Mouse (Mus musculus): ENCODE data around the gene Ercc8. TPM values are rescaled to one million over a fixed set of nuclear protein-coding genes. Genes with fewer than 3 reads are reported as not detected.

Gene Ercc8
- polyA plus RNA-seq, 1 experiment from 2014 or later = 6.2 TPM

GRCm38 (mm10) chr13:108159241-108159575 is 677 bp downstream of the Ercc8 start:
- ATAC-seq (ENCODE audit: insufficient read depth) = no peak
- Histone ChIP-seq H3K9ac (peak overlapping the region; percentile 67), H3K4me3 (replicated peaks) (peak overlapping the region; percentile 91), H3K4me1 (replicated peaks) (peaks cover 30% of the 10 kb centered on the region), H3K9me3 (replicated peaks) (no peaks in the 10 kb centered on the region), H3K4me2 (peak overlapping the region; percentile 91), H3K27me3 (no peaks in the 10 kb centered on the region), H3K36me3 (replicated peaks) (0 out of 2 replicates have a peak, but pooled peaks cover 5% of the 10 kb centered on the region), H3K27ac (replicated peaks) (peak overlapping the region; percentile 29; the same call in 1 of the 2 replicates)
- 3% methylated on average over 8 of the region's 8 CpGs for WGBS (ENCODE audit: insufficient replicate concordance)

GRCm38 (mm10) chr13:108159963-108160362 is 1.4 kb downstream of the Ercc8 start:
- peak overlapping the region; percentile 91 for H3K4me3 ChIP-seq (replicated peaks)
- no peak for ATAC-seq (ENCODE audit: insufficient read depth)
- H3K9ac ChIP-seq = no peak overlapping the region
- peaks cover 30% of the 10 kb centered on the region for H3K4me1 ChIP-seq (replicated peaks)
- no peak overlapping the region for H3K27ac ChIP-seq (replicated peaks)
- H3K4me2 ChIP-seq = peak overlapping the region; percentile 91
- 54% methylated on average over 7 of the region's 7 CpGs for WGBS (ENCODE audit: insufficient replicate concordance)
- H3K9me3 ChIP-seq (replicated peaks) = no peaks in the 10 kb centered on the region
- 0 out of 2 replicates have a peak, but pooled peaks cover 5% of the 10 kb centered on the region for H3K36me3 ChIP-seq (replicated peaks)
- H3K27me3 ChIP-seq = no peaks in the 10 kb centered on the region

- Histone ChIP-seq H3K27ac (replicated peaks) (no peak overlapping the region), H3K27me3 (no peaks in the 10 kb centered on the region), H3K9ac (no peak overlapping the region), H3K4me1 (replicated peaks) (peaks cover 17% of the 10 kb centered on the region), H3K9me3 (replicated peaks) (no peaks in the 10 kb centered on the region), H3K4me3 (replicated peaks) (no peak overlapping the region), H3K36me3 (replicated peaks) (0 out of 2 replicates have a peak, but pooled peaks cover 5% of the 10 kb centered on the region), H3K4me2 (no peak overlapping the region)
- no peak for ATAC-seq (ENCODE audit: insufficient read depth)
- WGBS (ENCODE audit: insufficient replicate concordance) = 85% methylated on average over 9 of the region's 9 CpGs
These were observed 5.4 kb downstream of the Ercc8 start for GRCm38 (mm10) chr13:108163912-108164311.

GRCm38 (mm10) chr13:108164621-108165020 is 6.1 kb downstream of the Ercc8 start:
- WGBS (ENCODE audit: insufficient replicate concordance) = 72% methylated on average over 3 of the region's 3 CpGs
- Histone ChIP-seq H3K27me3 (no peaks in the 10 kb centered on the region), H3K4me2 (no peak overlapping the region), H3K4me1 (replicated peaks) (peaks cover 10% of the 10 kb centered on the region), H3K27ac (replicated peaks) (no peak overlapping the region), H3K9me3 (replicated peaks) (no peaks in the 10 kb centered on the region), H3K36me3 (replicated peaks) (0 out of 2 replicates have a peak, but pooled peaks cover 5% of the 10 kb centered on the region), H3K9ac (no peak overlapping the region), H3K4me3 (replicated peaks) (no peak overlapping the region)
- no peak for ATAC-seq (ENCODE audit: insufficient read depth)

DNA sequence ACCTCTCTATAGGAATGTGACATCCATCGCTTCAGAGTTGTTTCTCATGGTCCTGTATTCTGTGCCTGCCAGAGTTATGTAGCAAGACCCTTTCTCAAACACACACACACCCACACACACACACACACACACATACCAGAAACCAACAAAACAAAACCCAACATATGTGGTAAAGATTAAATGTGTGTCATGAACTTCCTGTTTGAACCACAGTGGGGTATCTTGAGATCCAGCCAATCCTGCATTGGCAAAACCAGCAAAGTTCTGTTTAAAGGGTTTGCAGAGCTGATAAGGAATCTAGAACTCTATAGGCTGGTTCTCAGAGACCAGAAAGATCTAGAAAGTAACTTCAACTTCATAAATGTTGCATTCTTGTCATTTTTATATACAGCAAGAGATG is 11.5 kb downstream of the Ercc8 start:
- Histone ChIP-seq H3K27me3 (no peaks in the 10 kb centered on the region), H3K4me3 (replicated peaks) (no peak overlapping the region), H3K27ac (replicated peaks) (no peak overlapping the region), H3K9ac (no peak overlapping the region), H3K9me3 (replicated peaks) (no peaks in the 10 kb centered on the region), H3K36me3 (replicated peaks) (peaks cover 39% of the 10 kb centered on the region), H3K4me2 (no peak overlapping the region), H3K4me1 (replicated peaks) (no peaks in the 10 kb centered on the region)
- no peak for ATAC-seq (ENCODE audit: insufficient read depth)
- 91% methylated on average over 1 of the region's 1 CpGs for WGBS (ENCODE audit: insufficient replicate concordance)

DNA sequence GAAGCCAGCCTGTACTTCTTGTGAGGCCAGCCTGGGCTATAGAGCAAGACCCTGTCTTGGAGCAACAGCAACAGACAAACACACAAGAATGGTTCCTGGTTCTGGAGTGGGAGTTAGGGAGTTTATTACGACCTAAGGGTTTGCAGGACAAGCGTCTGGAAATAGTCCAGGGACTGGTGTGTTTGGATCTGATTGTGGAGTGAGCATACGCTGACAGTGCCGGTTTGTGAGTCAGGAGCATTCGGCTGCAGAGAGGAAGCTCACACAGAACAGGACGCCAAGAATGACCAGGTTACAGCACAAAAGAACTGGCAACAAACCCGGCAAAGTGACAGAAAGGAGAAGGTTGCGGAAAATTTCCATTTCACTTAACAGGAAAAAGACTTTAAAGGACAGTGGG is 12.0 kb downstream of the Ercc8 start:
- no peak for ATAC-seq (ENCODE audit: insufficient read depth)
- Histone ChIP-seq H3K4me2 (no peak overlapping the region), H3K9ac (no peak overlapping the region), H3K4me1 (replicated peaks) (no peaks in the 10 kb centered on the region), H3K9me3 (replicated peaks) (no peaks in the 10 kb centered on the region), H3K36me3 (replicated peaks) (peaks cover 39% of the 10 kb centered on the region), H3K27ac (replicated peaks) (no peak overlapping the region), H3K4me3 (replicated peaks) (no peak overlapping the region), H3K27me3 (no peaks in the 10 kb centered on the region)
- 69% methylated on average over 8 of the region's 8 CpGs for WGBS (ENCODE audit: insufficient replicate concordance)

DNA sequence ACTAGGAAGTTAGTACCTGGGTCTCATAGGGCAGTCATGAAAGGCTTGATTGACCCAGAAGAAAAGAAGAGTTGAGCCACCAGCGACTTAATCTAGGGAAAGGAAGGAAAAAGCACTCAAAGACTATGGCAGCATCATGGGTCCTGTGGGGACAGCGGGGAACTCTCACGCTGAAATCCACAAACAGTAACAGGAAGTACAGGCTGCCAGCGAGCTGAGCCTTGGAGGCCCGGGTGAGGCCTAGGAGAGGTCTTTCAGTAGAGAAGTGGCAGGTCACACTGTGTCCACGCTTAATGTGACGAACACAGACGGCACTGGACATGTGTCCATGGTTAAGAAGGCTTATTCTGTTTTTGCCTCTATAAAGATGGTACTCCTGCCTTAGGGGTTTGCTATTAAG is 21.1 kb downstream of the Ercc8 start:
- peaks cover 54% of the 10 kb centered on the region for H3K36me3 ChIP-seq (replicated peaks)
- ATAC-seq (ENCODE audit: insufficient read depth) = no peak
- no peaks in the 10 kb centered on the region for H3K27me3 ChIP-seq
- H3K4me3 ChIP-seq (replicated peaks) = no peak overlapping the region
- 41% methylated on average over 8 of the region's 8 CpGs for WGBS (ENCODE audit: insufficient replicate concordance)
- no peaks in the 10 kb centered on the region for H3K9me3 ChIP-seq (replicated peaks)
- no peak overlapping the region for H3K27ac ChIP-seq (replicated peaks)
- H3K4me2 ChIP-seq = no peak overlapping the region
- H3K9ac ChIP-seq = no peak overlapping the region
- H3K4me1 ChIP-seq (replicated peaks) = no peaks in the 10 kb centered on the region

GRCm38 (mm10) chr13:108180821-108181220 is 22.3 kb downstream of the Ercc8 start:
- Histone ChIP-seq H3K4me3 (replicated peaks) (no peak overlapping the region), H3K9me3 (replicated peaks) (no peaks in the 10 kb centered on the region), H3K27ac (replicated peaks) (no peak overlapping the region), H3K27me3 (no peaks in the 10 kb centered on the region), H3K36me3 (replicated peaks) (peaks cover 62% of the 10 kb centered on the region), H3K9ac (no peak overlapping the region), H3K4me2 (no peak overlapping the region), H3K4me1 (replicated peaks) (no peaks in the 10 kb centered on the region)
- no peak for ATAC-seq (ENCODE audit: insufficient read depth)
- 40% methylated on average over 5 of the region's 5 CpGs for WGBS (ENCODE audit: insufficient replicate concordance)

- Histone ChIP-seq H3K36me3 (replicated peaks) (peaks cover 57% of the 10 kb centered on the region), H3K4me1 (replicated peaks) (no peaks in the 10 kb centered on the region), H3K9me3 (replicated peaks) (no peaks in the 10 kb centered on the region), H3K27me3 (no peaks in the 10 kb centered on the region), H3K27ac (replicated peaks) (no peak overlapping the region), H3K9ac (no peak overlapping the region), H3K4me2 (no peak overlapping the region), H3K4me3 (replicated peaks) (no peak overlapping the region)
- ATAC-seq (ENCODE audit: insufficient read depth) = no peak
These were observed 26.3 kb downstream of the Ercc8 start for GRCm38 (mm10) chr13:108184743-108185255.

DNA sequence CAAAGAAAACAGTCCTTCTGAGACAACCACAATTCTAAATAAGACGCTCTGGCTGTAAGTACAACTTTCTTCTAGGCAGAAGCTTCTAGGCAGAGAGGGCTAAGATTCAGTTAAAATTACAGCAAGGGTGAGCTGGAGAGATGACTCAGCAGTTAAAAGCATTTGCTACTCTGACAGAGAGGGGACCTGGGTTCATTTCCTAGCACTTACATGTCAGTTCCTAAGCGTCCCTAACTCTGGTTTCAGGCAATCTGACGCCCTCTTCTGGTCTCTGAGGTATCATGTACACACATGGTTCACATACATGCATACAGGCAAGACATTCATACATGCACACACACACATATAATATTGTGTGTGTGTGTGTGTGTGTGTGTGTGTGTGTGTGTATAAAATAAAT is 27.0 kb downstream of the Ercc8 start:
- H3K36me3 ChIP-seq (replicated peaks) = peaks cover 55% of the 10 kb centered on the region
- no peak overlapping the region for H3K9ac ChIP-seq
- H3K4me1 ChIP-seq (replicated peaks) = no peaks in the 10 kb centered on the region
- no peak overlapping the region for H3K4me2 ChIP-seq
- no peak overlapping the region for H3K27ac ChIP-seq (replicated peaks)
- 77% methylated on average over 3 of the region's 3 CpGs for WGBS (ENCODE audit: insufficient replicate concordance)
- no peaks in the 10 kb centered on the region for H3K9me3 ChIP-seq (replicated peaks)
- H3K4me3 ChIP-seq (replicated peaks) = no peak overlapping the region
- no peaks in the 10 kb centered on the region for H3K27me3 ChIP-seq
- no peak for ATAC-seq (ENCODE audit: insufficient read depth)

DNA sequence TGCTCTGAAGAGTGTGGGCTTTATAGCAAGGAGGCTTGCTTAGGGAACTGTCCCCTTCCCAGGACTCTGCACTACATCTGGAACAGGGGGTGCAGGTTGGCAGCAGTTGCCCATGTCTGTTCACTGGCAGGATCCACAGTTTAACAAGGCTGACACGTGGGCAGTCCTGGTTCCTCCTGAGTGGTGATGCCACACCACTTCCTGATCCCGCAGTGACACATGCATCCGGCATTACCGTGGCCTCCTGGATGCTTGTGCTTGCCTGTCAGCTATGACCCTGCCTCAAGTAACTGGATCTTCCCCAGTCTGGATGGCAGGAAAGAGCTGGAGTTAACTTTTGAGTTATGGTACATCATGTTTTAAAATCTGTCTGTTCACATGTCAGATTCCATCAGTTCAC is 29.5 kb downstream of the Ercc8 start:
- no peak overlapping the region for H3K4me2 ChIP-seq
- peaks cover 32% of the 10 kb centered on the region for H3K36me3 ChIP-seq (replicated peaks)
- H3K9me3 ChIP-seq (replicated peaks) = no peaks in the 10 kb centered on the region
- no peaks in the 10 kb centered on the region for H3K27me3 ChIP-seq
- H3K9ac ChIP-seq = no peak overlapping the region
- ATAC-seq (ENCODE audit: insufficient read depth) = no peak
- H3K4me3 ChIP-seq (replicated peaks) = no peak overlapping the region
- 70% methylated on average over 4 of the region's 4 CpGs for WGBS (ENCODE audit: insufficient replicate concordance)
- no peak overlapping the region for H3K27ac ChIP-seq (replicated peaks)
- H3K4me1 ChIP-seq (replicated peaks) = no peaks in the 10 kb centered on the region

GRCm38 (mm10) chr13:108191074-108191720 is 32.7 kb downstream of the Ercc8 start:
- no peaks in the 10 kb centered on the region for H3K27me3 ChIP-seq
- no peak for ATAC-seq (ENCODE audit: insufficient read depth)
- no peak overlapping the region for H3K4me2 ChIP-seq
- 43% methylated on average over 11 of the region's 11 CpGs for WGBS (ENCODE audit: insufficient replicate concordance)
- no peaks in the 10 kb centered on the region for H3K4me1 ChIP-seq (replicated peaks)
- H3K36me3 ChIP-seq (replicated peaks) = peaks cover 12% of the 10 kb centered on the region
- no peak overlapping the region for H3K4me3 ChIP-seq (replicated peaks)
- H3K27ac ChIP-seq (replicated peaks) = no peak overlapping the region
- no peak overlapping the region for H3K9ac ChIP-seq
- no peaks in the 10 kb centered on the region for H3K9me3 ChIP-seq (replicated peaks)

All from liver, embryonic 15.5 days (tissue).